In the genomic region with DNA sequence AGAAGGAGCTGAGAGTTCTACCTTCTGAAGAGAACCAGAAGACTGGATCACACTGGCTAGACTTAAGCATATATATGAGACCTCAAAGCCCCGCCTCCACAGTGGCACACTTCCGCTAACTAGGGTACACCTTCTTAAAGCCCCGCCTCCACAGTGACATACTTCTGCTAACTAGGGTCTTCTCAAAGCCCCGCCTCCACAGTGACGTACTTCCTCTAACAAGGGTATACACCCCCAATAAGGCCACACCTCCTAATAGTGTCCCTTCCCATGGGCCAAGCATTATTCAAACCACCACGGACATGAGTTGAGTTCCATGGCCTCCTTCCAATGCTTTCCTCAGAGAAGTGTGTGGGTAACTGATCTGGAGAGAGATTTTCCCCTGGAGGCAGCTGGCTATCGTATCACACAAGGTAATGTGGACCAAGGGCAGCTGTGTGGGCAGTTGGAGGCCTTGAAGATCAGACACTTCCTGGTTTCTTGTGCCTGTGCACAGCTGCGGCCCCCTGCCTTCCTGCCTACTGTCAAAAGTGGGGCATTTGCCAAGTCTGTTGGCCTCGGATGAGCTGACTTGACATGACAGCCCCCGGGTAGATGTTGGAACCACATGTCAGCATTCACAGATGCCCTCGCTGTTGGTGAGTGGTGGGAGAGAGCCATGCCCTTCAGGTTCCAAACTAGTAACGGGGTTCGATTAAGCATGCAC, we compare ENCODE assay signal across 12 mouse cellular contexts.
A peak's percentile ranks its signal among the peaks of the same experiment; 100 is the strongest.
DNase-seq lines count a peak whose midpoint lies in the region; ATAC-seq and TF ChIP-seq lines count a peak whose summit lies in the region.
"Had no signal": no experiment of that assay in that cellular context is flagged by ENCODE, and none has a peak within 500 bp of the region (broad histone marks: within the 10 kb centered on the region; RNA-seq: fewer than 3 reads in every experiment).

No protein-coding gene starts in this region.

- no peaks in the 10 kb centered on the region for H3K9me3 ChIP-seq in embryonic facial prominence, embryonic 14.5 days (ENCODE audit: control insufficient read depth, low read length)
- H3K9me3 ChIP-seq in embryonic facial prominence, embryonic 10.5 days = no peaks in the 10 kb centered on the region
- H3K9me3 ChIP-seq: forebrain, embryonic 10.5 days; limb, embryonic 12.5 days had no signal

- no peak overlapping the region for H3K4me3 ChIP-seq in embryonic facial prominence, embryonic 14.5 days (ENCODE audit: low read depth, low read length)
- no peak overlapping the region for H3K4me3 ChIP-seq in embryonic facial prominence, embryonic 10.5 days
- no peak overlapping the region for H3K4me3 ChIP-seq in myocyte
- H3K4me3 ChIP-seq: forebrain, embryonic 10.5 days; limb, embryonic 12.5 days had no signal

- no peak overlapping the region for H3K4me2 ChIP-seq in embryonic facial prominence, embryonic 14.5 days (ENCODE audit: low read depth, low read length)
- no peak overlapping the region for H3K4me2 ChIP-seq in myocyte (ENCODE audit: low read depth)
- H3K4me2 ChIP-seq: limb, embryonic 12.5 days had no signal

- no peak overlapping the region for H3ac ChIP-seq in myocyte (ENCODE audit: control insufficient read depth, insufficient read length)

- H3K9ac ChIP-seq in embryonic facial prominence, embryonic 14.5 days (ENCODE audit: low read depth, low read length) = no peak overlapping the region
- H3K9ac ChIP-seq: limb, embryonic 12.5 days had no signal

- 83% methylated on average over 13 of the region's 13 CpGs for WGBS in embryonic facial prominence, embryonic 14.5 days
- WGBS in embryonic facial prominence, embryonic 10.5 days = 92% methylated on average over 13 of the region's 13 CpGs

- ATAC-seq in embryonic facial prominence, embryonic 14.5 days (ENCODE audit: low read depth) = peak; percentile 27; the same call in 1 of the 2 replicates

- H3K27ac ChIP-seq in embryonic facial prominence, embryonic 14.5 days (replicated peaks; ENCODE audit: low read depth, low read length) = no peak overlapping the region
- no peak overlapping the region for H3K27ac ChIP-seq in embryonic facial prominence, embryonic 10.5 days (replicated peaks)
- H3K27ac ChIP-seq: forebrain, embryonic 10.5 days; limb, embryonic 12.5 days had no signal

- no peaks in the 10 kb centered on the region for H3K27me3 ChIP-seq in embryonic facial prominence, embryonic 14.5 days (replicated peaks; ENCODE audit: control insufficient read depth, insufficient read depth, low read length)
- no peaks in the 10 kb centered on the region for H3K27me3 ChIP-seq in embryonic facial prominence, embryonic 10.5 days (replicated peaks; ENCODE audit: low read depth, poor library complexity, severe bottlenecking)
- no peaks in the 10 kb centered on the region for H3K27me3 ChIP-seq in myocyte (ENCODE audit: control insufficient read depth, insufficient read depth, insufficient read length)
- H3K27me3 ChIP-seq: limb, embryonic 12.5 days had no signal

- no peak for TF ChIP-seq POLR2A in myocyte (IDR thresholded peaks at IDR 0.05; ENCODE audit: insufficient read length, low read depth)

- peaks cover 10% of the 10 kb centered on the region; the same call in 1 of the 2 replicates for H3K4me1 ChIP-seq in embryonic facial prominence, embryonic 14.5 days (ENCODE audit: control insufficient read depth, insufficient read depth, low read length)
- H3K4me1 ChIP-seq in embryonic facial prominence, embryonic 10.5 days = peaks cover 7% of the 10 kb centered on the region; the same call in 1 of the 2 replicates

- H3K36me3 ChIP-seq in embryonic facial prominence, embryonic 14.5 days (ENCODE audit: control insufficient read depth, insufficient read depth, low read length) = no peaks in the 10 kb centered on the region
- H3K36me3 ChIP-seq in embryonic facial prominence, embryonic 10.5 days (replicated peaks) = no peaks in the 10 kb centered on the region
- no peaks in the 10 kb centered on the region for H3K36me3 ChIP-seq in myocyte (ENCODE audit: control insufficient read depth, insufficient read depth)
- H3K36me3 ChIP-seq: forebrain, embryonic 10.5 days; limb, embryonic 12.5 days had no signal

- no peak for DNase-seq in embryonic facial prominence, embryonic 14.5 days (ENCODE audit: low spot score)
- DNase-seq in embryonic facial prominence, embryonic 10.5 days (ENCODE audit: low spot score) = no peak
- peak; percentile 92 for DNase-seq in retina, postnatal 1 day
- DNase-seq in retina, embryonic 14.5 days (ENCODE audit: low spot score) = no peak
- peak; percentile 71 for DNase-seq in cerebellum, adult 9-10 months
- DNase-seq in gastrocnemius, postnatal 25 days = no peak
- no peak for DNase-seq in left cerebral cortex, adult 8-10 months (ENCODE audit: low spot score in 2 of 2)
- DNase-seq: adrenal gland, adult 2 months; lung, adult 2 months had no signal

- no peaks in the 10 kb centered on the region for H3K79me2 ChIP-seq in myocyte (ENCODE audit: control insufficient read depth, insufficient read depth)

TF ChIP-seq in myocyte, 11 proteins besides CTCF, POLR2A, EP300 and RAD21:
- peak in 1 of 3 experiments; percentile 46 for TF ChIP-seq MYOG (IDR thresholded peaks at IDR 0.05; ENCODE audit: control insufficient read depth in 1 of 3, insufficient read depth in 1 of 3, insufficient read length in 2 of 3, low read depth in 2 of 3)
- peak in 2 of 3 experiments; percentile 34 to 45 for TF ChIP-seq MYOD1 (IDR thresholded peaks at IDR 0.05; ENCODE audit: control insufficient read depth in 1 of 3, insufficient read length in 2 of 3, low read depth in 2 of 3)
- TF ChIP-seq USF1 (IDR thresholded peaks at IDR 0.05; ENCODE audit: low read depth) = no peak

Comparison
In these comparisons a context has a peak if more than half of its experiments do, and no peak if none do; other contexts are left out.
1. DNase-seq: peak in retina, postnatal 1 day (single experiment) and cerebellum, adult 9-10 months (single experiment); none in embryonic facial prominence, embryonic 14.5 days (single experiment), embryonic facial prominence, embryonic 10.5 days (single experiment), retina, embryonic 14.5 days (single experiment), gastrocnemius, postnatal 25 days (single experiment) and left cerebral cortex, adult 8-10 months (0 of 2).